Mouse (Mus musculus) C3H10T1/2 (cell line): Measurements from ENCODE around the gene Iqca. TPM values are rescaled to one million over a fixed set of nuclear protein-coding genes. Genes with fewer than 3 reads are reported as not detected.

Experiments used
- polyA plus RNA-seq, 2 experiments: library from polyadenylated mRNA; unstranded; fragments of >200 nt; fragmentation: generic; extraction: Trizol; gene quantifications; one replicate each; pipeline ENCODE4 v1.2.1; 2012; ENCODE audit warnings: missing spikeins in 2 of 2

Gene Iqca
- not detected for polyA plus RNA-seq

GRCm38 (mm10) chr1:90153099-90153744, at the start of gene Iqca:
TSS of gene Iqca (minus strand) at chr1:90153401.

DNA sequence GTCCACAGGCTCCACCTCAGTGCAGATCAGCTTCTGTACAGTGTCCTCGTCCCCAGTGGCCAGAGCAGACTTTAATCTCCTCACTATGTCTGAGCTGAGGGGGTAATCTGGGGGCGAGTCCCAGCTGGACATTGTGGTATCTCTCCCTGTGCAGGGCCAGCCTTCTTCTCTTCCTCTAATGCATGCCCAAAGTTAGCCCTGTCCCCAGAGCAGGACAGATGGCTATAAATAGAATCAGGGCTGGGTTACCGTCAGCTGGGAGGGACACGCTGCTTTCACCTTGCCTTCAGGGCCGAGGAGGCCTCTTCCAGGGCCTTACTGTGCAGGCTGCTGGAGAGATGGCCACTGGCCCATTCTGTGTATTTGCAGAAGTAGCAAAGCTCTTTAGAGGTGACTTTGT, 138.8 kb downstream of the Iqca start, which contains the start of gene Asb18:
Gene Asb18 (minus strand): TSS at position 221 of the 400 bp plus-strand sequence.

Other genes with a start within 250 kb of the Iqca start
- not detected for gene Gbx2, start 222.2 kb downstream of the Iqca start, polyA plus RNA-seq
- gene Asb18, start 138.7 kb downstream of the Iqca start, polyA plus RNA-seq, result not detected
- 10 to 100 TPM in 1 of 2 experiments, 1 to 10 TPM in 1; 1.6 to 18.4 TPM for gene Ackr3, start 50.6 kb upstream of the Iqca start, polyA plus RNA-seq